Mouse (Mus musculus) thymus, adult 2 months (tissue): ENCODE data around the gene Duox2. TPM values are rescaled to one million over a fixed set of nuclear protein-coding genes. Genes with fewer than 3 reads are reported as not detected.
A peak's percentile ranks its signal among the peaks of the same experiment; 100 is the strongest.

ENCODE experiments used
- DNase-seq: peaks from one replicate; pipeline ENCODE4 v3.0.0; 2021
- H3K27ac ChIP-seq: fragments of 200-500 bp; 2 replicates; pipeline ENCODE4 v1.5.1; 2012; ENCODE audit warnings: low read length, control low read depth; ENCODE audit not compliant: control insufficient read depth, insufficient read depth
- H3K27me3 ChIP-seq: fragments of 200-500 bp; 2 replicates; pipeline ENCODE4 v1.6.1; 2012; ENCODE audit warnings: mild to moderate bottlenecking, low read length, moderate library complexity, mixed read lengths; ENCODE audit not compliant: control insufficient read depth, insufficient read depth
- H3K36me3 ChIP-seq: fragments of 200-500 bp; 2 replicates; pipeline ENCODE4 v1.6.1; 2012; ENCODE audit warnings: mild to moderate bottlenecking, low read length, moderate library complexity; ENCODE audit not compliant: control insufficient read depth, insufficient read depth
- H3K4me1 ChIP-seq: fragments of 200-500 bp; replicated peaks from 2 replicates; pipeline ENCODE4 v1.6.1; 2012; ENCODE audit warnings: low read length; ENCODE audit not compliant: control insufficient read depth, insufficient read depth
- H3K4me3 ChIP-seq: fragments of 200-500 bp; 2 replicates; pipeline ENCODE4 v1.5.1; 2012; ENCODE audit warnings: mild to moderate bottlenecking, low read length, control low read depth, moderate library complexity; ENCODE audit not compliant: control insufficient read depth, insufficient read depth
- CTCF ChIP-seq: fragments of 200-500 bp; IDR thresholded peaks from 2 replicates; pipeline ENCODE4 v1.5.1; 2012; ENCODE audit warnings: mild to moderate bottlenecking, control low read depth, low read length, moderate library complexity, borderline replicate concordance; ENCODE audit not compliant: control insufficient read depth, poor library complexity, insufficient read depth; ENCODE audit errors: extremely low read depth
- POLR2A ChIP-seq: fragments of 200-500 bp; IDR thresholded peaks from 2 replicates; pipeline ENCODE4 v1.6.1; 2012; ENCODE audit warnings: mild to moderate bottlenecking, low read length, control low read depth, moderate library complexity; ENCODE audit not compliant: control insufficient read depth, poor library complexity, insufficient read depth; ENCODE audit errors: extremely low read depth
- WGBS: fragments of 180-500 bp; shearing (Covaris S2); methylation state at CpG from one replicate; pipeline ENCODE4 v1.1.7; 2018; 5-methylcytosine and 5-hydroxymethylcytosine counted together
- polyA plus RNA-seq: library from polyadenylated mRNA; depleted of rRNA; stranded (reverse); fragments of >200 nt; gene quantifications from 2 replicates; pipeline ENCODE4 v1.2.3, GENCODE M21; 2012

Duox2 gene
- polyA plus RNA-seq, 1 experiment, result 0.19 TPM

DNA sequence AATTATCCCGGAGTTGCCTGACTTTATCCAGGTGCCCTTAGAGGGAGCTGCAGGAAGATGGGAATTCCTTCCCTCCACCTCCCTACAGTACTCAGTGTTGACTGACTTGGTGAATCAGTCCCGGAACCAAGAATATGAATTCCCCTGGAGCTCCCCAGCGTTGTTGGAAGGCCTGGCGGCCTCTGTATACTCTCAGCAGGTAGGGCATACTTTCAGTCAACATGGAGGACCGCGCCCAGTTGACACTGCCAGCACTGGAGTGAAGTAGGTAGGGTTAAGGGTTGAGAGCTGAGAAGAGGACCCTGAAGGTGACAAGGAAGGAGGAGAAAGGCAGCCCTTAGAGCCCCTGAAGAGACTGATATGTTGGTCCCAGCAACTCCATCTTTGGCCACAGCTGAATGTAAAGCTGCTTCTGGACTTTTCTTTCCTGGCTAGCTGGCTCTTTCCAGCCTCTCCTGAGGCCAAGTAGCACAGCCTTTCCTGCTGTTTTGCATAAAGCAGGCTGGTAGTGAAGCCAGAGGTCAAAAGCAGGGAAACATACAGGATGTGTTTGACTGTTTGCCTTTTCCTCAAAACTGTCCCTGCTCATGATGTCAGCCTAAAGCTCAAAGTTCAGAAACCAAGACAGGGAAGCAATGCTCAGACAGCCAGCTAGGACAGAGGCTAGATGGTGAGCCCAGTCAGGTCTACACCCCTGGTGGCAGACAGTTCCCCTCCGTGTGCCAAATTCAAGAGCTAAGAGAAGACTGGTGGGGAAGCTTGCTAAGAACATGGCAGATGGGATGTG is 31.6 kb downstream of the Duox2 start:
- TF ChIP-seq POLR2A, result no peak
- no peak for TF ChIP-seq CTCF
- H3K27me3 ChIP-seq, result no peaks in the 10 kb centered on the region
- H3K4me3 ChIP-seq, result no peak overlapping the region
- no peak for DNase-seq
- H3K36me3 ChIP-seq, result no peaks in the 10 kb centered on the region
- H3K27ac ChIP-seq, result no peak overlapping the region
- no peaks in the 10 kb centered on the region for H3K4me1 ChIP-seq
- 93% methylated on average over 7 of the region's 7 CpGs for WGBS

- 98% methylated on average over 3 of the region's 3 CpGs for WGBS
- Histone ChIP-seq H3K36me3 (no peaks in the 10 kb centered on the region; the same call in 1 of the 2 replicates), H3K27ac (no peak overlapping the region), H3K4me3 (no peak overlapping the region), H3K27me3 (no peaks in the 10 kb centered on the region), H3K4me1 (peaks cover 7% of the 10 kb centered on the region; the same call in 1 of the 2 replicates)
- TF ChIP-seq CTCF (no peak), POLR2A (no peak)
- no peak for DNase-seq
These were observed 33.6 kb downstream of the Duox2 start for GRCm38 (mm10) chr2:122264690-122265089.

- H3K36me3 ChIP-seq, result no peaks in the 10 kb centered on the region; the same call in 1 of the 2 replicates
These were observed 37.5 kb downstream of the Duox2 start for GRCm38 (mm10) chr2:122260729-122261128.

GRCm38 (mm10) chr2:122255997-122256396 is 42.3 kb downstream of the Duox2 start:
- Histone ChIP-seq H3K36me3 (no peaks in the 10 kb centered on the region; the same call in 1 of the 2 replicates), H3K27me3 (no peaks in the 10 kb centered on the region), H3K27ac (no peak overlapping the region), H3K4me1 (peaks cover 13% of the 10 kb centered on the region), H3K4me3 (no peak overlapping the region)
- DNase-seq, result no peak
- TF ChIP-seq CTCF (no peak), POLR2A (no peak)
- WGBS, result 98% methylated on average over 5 of the region's 5 CpGs

More at GRCm38 (mm10) chr2:122260729-122261128, 37.5 kb downstream of the Duox2 start:
- no peaks in the 10 kb centered on the region for H3K27me3 ChIP-seq
- TF ChIP-seq POLR2A (no peak), CTCF (no peak)
- WGBS, result 94% methylated on average over 5 of the region's 5 CpGs
- peaks cover 13% of the 10 kb centered on the region for H3K4me1 ChIP-seq
- no peak for DNase-seq
- no peak overlapping the region for H3K4me3 ChIP-seq
- no peak overlapping the region for H3K27ac ChIP-seq

DNA sequence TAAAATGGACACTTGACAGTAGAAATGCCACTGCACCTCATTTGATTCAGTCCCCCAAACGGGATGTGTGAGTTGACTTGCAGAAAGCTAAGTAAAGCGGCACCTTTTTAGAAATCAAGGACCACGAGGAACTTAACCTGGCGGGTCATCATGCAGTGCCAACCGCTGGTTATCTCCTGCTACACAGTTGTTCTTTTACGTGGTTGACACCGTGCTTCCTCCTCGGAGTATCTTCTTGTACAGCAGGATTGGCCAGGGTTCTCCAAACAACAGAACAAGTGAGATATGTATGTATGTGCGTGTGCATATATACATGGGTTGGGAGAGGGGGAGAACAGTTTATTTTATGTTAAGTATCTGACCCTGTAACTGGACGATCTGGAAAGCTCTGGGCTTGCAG is 50.5 kb downstream of the Duox2 start:
- H3K27ac ChIP-seq, result no peak overlapping the region
- H3K4me1 ChIP-seq, result no peaks in the 10 kb centered on the region
- 92% methylated on average over 10 of the region's 10 CpGs for WGBS
- 0 out of 2 replicates have a peak, but pooled peaks cover 3% of the 10 kb centered on the region for H3K36me3 ChIP-seq
- H3K4me3 ChIP-seq, result no peak overlapping the region
- no peak for DNase-seq
- no peaks in the 10 kb centered on the region for H3K27me3 ChIP-seq
- TF ChIP-seq CTCF (no peak), POLR2A (no peak)

GRCm38 (mm10) chr2:122243671-122244131 is 54.5 kb downstream of the Duox2 start:
- Histone ChIP-seq H3K27ac (no peak overlapping the region), H3K4me1 (no peaks in the 10 kb centered on the region), H3K36me3 (no peaks in the 10 kb centered on the region), H3K27me3 (no peaks in the 10 kb centered on the region), H3K4me3 (no peak overlapping the region)
- DNase-seq, result peak; percentile 78
- 10% methylated on average over 3 of the region's 3 CpGs for WGBS
- TF ChIP-seq CTCF, result peak; percentile 37; the same call in 1 of the 2 replicates
- TF ChIP-seq POLR2A, result no peak
